Mouse (Mus musculus): Measurements from ENCODE around the gene Fcrls.

Fcrls gene

GRCm38 (mm10) chr3:87263436-87263835 lies at the start of gene Fcrls:
TSS of gene Fcrls (minus strand) at chr3:87263738.
- no peak for DNase-seq (ENCODE audit: low spot score)

GRCm38 (mm10) chr3:87309922-87310321 lies 46.4 kb upstream of the Fcrls start:
- DNase-seq (ENCODE audit: low spot score), result no peak

- no peak for DNase-seq (ENCODE audit: low spot score)
These were observed 36.4 kb upstream of the Fcrls start for GRCm38 (mm10) chr3:87299901-87300300.

- no peak for DNase-seq (ENCODE audit: low spot score)
These were observed 10.8 kb upstream of the Fcrls start for GRCm38 (mm10) chr3:87274372-87274771.

- DNase-seq (ENCODE audit: low spot score), result no peak
These were observed 3.0 kb upstream of the Fcrls start for GRCm38 (mm10) chr3:87266581-87266980.

- no peak for DNase-seq (ENCODE audit: low spot score)
These were observed 8.3 kb downstream of the Fcrls start for GRCm38 (mm10) chr3:87255239-87255638.

GRCm38 (mm10) chr3:87249571-87249970 lies 14.0 kb downstream of the Fcrls start:
- no peak for DNase-seq (ENCODE audit: low spot score)

- DNase-seq (ENCODE audit: low spot score), result no peak
These were observed 16.2 kb downstream of the Fcrls start for GRCm38 (mm10) chr3:87247292-87247691.

- DNase-seq (ENCODE audit: low spot score), result peak; percentile 25
These were observed 19.9 kb downstream of the Fcrls start for GRCm38 (mm10) chr3:87243654-87244053.

- DNase-seq (ENCODE audit: low spot score), result no peak
These were observed 22.6 kb downstream of the Fcrls start for GRCm38 (mm10) chr3:87240909-87241308.

- no peak for DNase-seq (ENCODE audit: low spot score)
These were observed 39.9 kb downstream of the Fcrls start for GRCm38 (mm10) chr3:87223636-87224035.

GRCm38 (mm10) chr3:87222346-87222745 lies 41.2 kb downstream of the Fcrls start:
- DNase-seq (ENCODE audit: low spot score), result no peak

- DNase-seq (ENCODE audit: low spot score), result no peak
These were observed 48.4 kb downstream of the Fcrls start for GRCm38 (mm10) chr3:87215176-87215575.

- DNase-seq (ENCODE audit: low spot score), result no peak
These were observed 49.2 kb downstream of the Fcrls start for GRCm38 (mm10) chr3:87214221-87214864.

GRCm38 (mm10) chr3:87206336-87207075 lies 57.0 kb downstream of the Fcrls start:
- DNase-seq (ENCODE audit: low spot score), result no peak

Measured in ovary, postnatal 14 days (tissue).